Mouse (Mus musculus) adrenal gland, postnatal 14 days (tissue): Measurements from ENCODE around the gene Myoz2. TPM values are rescaled to one million over a fixed set of nuclear protein-coding genes. Genes with fewer than 3 reads are reported as not detected.

Experiments
- DNase-seq: peaks from one replicate; pipeline ENCODE4 v3.0.0; 2021; ENCODE audit warnings: mixed read lengths
- long read RNA-seq, 2 experiments: library from polyadenylated mRNA; stranded (forward); transcript quantifications; one replicate each; pipeline ENCODE4 v2.0.0; 2021
- total RNA-seq: library from RNA; stranded (reverse); gene quantifications from 2 replicates; pipeline ENCODE4 v1.2.3, GENCODE M21; 2021

The Myoz2 gene
- total RNA-seq: not detected in 2 replicates
- long read RNA-seq, experiment 1: 0 reads
- long read RNA-seq, experiment 2: 0 reads

DNA sequence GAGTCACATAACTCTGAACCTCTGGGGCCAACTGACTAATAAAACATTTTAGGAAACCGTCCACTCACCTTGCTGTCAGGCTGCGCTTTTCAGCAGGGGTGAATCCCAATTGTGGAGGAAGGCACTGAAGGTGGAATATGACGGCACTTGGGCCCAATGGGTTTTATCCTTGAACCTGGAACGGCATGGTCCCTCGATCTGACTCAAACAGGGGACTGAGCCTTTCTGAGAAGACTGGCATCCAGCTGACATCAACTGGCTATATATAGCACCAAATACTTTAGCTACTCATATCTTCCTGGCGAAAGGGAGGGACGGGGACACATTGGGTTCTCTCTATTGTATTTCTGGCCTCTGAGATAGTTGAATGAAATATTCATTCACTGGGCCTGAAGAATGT is at the start of gene Myoz2:
Gene Myoz2, minus strand, starts transcription at position 264 of the 400 bp plus-strand sequence.
- peak; percentile 14 for DNase-seq

- no peak for DNase-seq
Measured at GRCm38 (mm10) chr3:123081665-123082064, 46.9 kb upstream of the Myoz2 start.

DNA sequence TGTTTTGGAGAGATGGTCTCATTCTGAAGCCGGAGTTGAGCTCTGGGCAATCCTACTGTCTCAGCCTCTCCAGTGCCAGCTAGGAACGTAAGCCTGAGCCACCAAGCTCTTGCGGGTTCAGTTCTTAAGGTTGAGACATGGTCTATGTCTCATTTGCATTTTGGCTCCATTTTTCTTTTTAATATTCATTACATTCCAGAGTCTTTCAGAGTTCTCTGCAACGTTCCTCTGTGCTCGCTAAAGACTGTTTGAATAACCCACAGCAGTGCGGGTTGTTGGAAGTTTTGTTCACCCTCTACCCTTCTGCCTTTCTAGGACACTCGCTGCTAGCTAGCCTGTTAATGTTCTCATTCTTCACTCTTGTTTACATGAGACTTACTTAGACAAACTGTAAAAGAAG is 46.1 kb upstream of the Myoz2 start:
- DNase-seq: no peak

GRCm38 (mm10) chr3:123080017-123080725 is 45.4 kb upstream of the Myoz2 start:
- no peak for DNase-seq

DNA sequence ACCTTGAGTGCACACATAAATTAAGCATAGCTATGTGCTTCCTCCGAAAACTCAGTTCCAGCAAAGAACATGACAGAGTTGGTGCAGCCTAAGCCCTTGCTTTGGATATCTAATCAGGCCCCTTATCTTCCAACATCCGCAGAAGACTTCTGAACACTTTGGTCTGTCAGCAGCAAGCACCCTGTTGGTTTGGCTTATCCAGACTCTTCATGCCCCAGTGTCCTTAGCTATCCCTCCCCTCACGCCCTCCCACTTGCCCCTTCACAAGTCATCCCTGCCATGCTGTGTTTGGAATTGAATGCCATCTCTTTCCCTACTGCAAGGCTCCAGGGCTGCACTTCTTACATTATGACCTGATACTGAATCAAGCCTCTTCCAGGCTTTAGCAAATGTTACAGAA is 40.9 kb upstream of the Myoz2 start:
- DNase-seq: no peak

GRCm38 (mm10) chr3:123075034-123075433 is 40.2 kb upstream of the Myoz2 start:
- DNase-seq: no peak

DNA sequence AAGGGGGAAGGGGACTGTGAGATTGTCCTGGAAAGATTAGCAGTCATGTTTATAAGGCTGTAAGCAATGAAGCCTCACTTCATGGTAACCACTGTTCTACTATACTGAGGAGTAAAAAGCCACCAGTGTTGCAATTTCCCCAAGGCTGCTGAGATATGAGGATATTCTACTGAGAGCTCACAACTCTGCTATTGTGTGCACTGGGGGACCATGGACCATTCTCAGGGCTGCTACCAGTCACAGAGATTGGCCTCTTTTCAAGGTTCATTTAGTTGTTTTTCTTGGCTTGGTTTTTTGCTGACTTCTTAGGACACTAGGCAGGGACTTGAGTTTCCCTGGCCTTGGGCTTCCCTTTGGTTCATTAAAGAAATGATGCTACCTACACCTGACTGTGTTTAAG is 38.5 kb upstream of the Myoz2 start:
- DNase-seq: peak; percentile 61

DNA sequence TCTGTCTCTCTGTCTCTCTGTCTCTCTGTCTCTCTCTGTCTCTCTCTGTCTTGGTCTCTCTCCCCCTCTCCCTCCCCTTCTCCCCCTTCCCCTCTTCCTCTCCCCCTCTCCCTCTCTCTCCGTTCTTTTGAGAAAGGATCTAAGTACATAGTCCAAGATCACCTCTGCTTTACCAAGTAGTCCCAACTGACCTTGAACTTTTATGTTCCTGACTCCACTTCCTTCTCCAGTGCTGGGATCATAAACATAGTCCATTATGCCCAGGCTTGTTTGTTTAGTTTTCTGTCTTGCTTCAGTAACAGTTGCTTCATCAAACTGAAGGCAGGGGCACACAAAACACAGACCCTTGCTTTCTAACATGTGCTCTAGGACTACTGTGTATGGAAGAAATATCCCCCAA is 37.7 kb upstream of the Myoz2 start:
- no peak for DNase-seq

DNA sequence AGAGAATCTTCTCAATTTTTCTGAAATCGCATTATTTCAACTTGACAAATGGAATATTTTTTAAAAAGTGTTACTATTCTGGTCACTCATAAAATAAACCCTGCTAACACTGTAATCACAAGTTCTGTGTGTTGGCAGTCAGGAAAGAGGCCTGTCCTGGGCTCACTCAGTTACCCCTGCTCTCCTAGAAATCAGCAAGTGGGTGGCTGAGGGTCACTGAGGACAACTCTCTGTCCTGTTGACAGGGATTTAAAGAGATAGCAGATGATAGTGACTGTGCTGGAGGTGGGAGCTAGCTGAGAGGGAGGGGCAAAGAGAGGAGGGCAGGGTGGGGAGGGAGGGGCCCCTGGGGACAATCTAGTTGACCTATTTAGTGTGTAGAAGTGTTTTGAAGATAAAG is 36.2 kb upstream of the Myoz2 start:
- DNase-seq: no peak

GRCm38 (mm10) chr3:123066836-123067235 is 32.0 kb upstream of the Myoz2 start:
- no peak for DNase-seq

DNA sequence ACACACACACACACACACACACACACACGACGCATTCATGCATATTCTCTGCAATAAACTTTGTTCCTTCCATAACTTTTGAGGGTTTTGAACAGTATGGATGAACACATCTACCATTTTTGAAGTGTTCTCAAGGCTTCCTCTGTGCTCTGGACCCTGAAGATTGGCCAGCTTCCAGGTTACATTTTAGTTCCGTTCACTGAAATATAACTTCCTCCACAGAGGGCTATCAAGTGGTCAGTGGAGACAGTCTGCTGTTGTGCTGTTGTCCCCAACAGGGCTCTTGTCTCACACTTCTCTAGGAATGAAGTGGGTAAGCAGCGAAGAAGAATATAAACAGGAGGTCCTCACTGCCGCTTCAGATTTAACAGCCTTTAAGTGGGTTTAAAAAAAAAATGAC is 30.7 kb upstream of the Myoz2 start:
- no peak for DNase-seq

DNA sequence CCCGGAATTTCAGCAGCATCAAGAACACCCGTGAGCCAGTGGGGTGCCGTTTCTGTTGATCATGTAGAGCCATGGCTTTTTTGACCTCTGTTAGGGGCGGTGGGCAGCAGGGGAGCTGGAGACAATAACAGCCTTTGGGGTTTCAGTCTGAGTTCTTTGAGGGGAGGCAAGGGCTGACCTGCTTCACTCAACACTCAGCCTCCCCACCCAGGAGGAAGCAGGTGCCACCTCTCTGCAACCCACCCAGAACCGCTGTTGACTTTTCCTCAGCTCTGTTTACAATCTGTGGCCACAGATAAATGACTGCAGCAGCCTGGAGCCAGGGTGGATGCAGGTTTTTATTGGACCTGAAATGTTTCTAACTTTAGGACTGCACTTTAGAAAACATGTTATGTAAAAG is 29.4 kb upstream of the Myoz2 start:
- no peak for DNase-seq

GRCm38 (mm10) chr3:123061931-123062330 is 27.1 kb upstream of the Myoz2 start:
- DNase-seq: no peak

GRCm38 (mm10) chr3:123058832-123059231 is 24.0 kb upstream of the Myoz2 start:
- DNase-seq: no peak

- no peak for DNase-seq
Measured at GRCm38 (mm10) chr3:123054178-123054577, 19.4 kb upstream of the Myoz2 start.

GRCm38 (mm10) chr3:123053192-123053938 is 18.6 kb upstream of the Myoz2 start:
- no peak for DNase-seq

DNA sequence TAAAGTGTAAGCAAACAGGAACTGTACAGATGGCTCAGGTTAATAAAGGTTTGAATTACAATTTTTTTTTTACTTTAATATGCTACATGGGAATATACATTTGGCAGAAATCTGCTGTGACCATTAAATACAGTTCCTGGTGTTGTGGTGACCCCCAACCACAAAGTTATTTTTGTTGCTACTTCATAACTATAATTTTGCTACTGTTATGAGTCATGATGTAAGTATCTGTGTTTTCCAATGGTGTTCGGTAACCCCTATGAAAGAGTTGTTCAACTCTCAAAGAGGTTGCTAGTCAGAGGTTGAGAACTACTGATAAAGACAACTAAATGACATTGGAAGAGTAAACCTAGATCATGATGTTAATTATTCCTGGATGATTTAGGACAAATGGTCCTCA is 7.5 kb upstream of the Myoz2 start:
- DNase-seq: no peak

GRCm38 (mm10) chr3:123033804-123034203 is 1.0 kb downstream of the Myoz2 start:
- no peak for DNase-seq

- no peak for DNase-seq
Measured at GRCm38 (mm10) chr3:123025634-123026033, 9.2 kb downstream of the Myoz2 start.

- DNase-seq: no peak
Measured at GRCm38 (mm10) chr3:123024496-123025234, 10.2 kb downstream of the Myoz2 start.

DNA sequence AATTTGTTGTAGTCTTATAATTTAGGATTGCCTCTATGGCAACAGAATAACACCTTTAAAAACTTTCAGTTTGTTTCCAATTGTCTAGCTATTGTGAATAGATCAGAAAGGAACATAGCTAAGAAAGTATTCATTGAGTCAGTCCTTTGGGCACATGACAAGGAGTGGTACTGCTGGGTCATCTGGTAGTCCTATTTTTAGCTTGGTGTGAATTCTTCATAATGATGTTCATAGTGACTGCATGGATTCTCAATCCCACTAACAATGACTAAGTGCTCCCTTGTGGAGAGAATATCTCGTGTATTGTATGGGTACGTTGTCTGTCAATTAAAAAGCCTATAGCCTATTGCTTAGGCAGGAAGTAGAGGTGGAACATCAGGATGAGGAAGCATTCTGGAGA is 16.0 kb downstream of the Myoz2 start:
- no peak for DNase-seq

DNA sequence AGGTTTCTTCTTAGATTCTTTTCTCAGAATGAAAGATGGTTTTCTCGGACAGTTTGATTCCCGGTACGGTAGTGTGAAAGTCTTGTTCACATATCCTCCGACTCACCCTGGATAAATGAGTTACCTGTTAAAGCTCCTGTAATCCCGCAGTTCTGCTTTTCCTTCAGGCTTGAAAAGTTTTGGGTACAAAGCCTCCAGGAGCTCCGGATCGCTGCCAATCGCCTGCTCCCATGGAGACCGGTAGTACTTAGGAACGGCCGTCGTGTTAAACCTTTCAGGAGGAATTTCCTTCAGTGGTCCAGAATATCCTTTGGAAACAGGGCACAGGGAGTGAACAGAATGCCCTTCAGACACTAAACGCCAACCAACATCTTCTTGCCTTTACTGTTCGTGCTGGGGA is 21.3 kb downstream of the Myoz2 start:
- DNase-seq: no peak

- no peak for DNase-seq
Measured at GRCm38 (mm10) chr3:123009417-123009816, 25.4 kb downstream of the Myoz2 start.
